Mouse (Mus musculus) embryo, embryonic 10 days (tissue): ENCODE measurements around the gene Zfp105.

ENCODE experiments used
- DNase-seq: peaks from one replicate; pipeline ENCODE4 v3.0.0-alpha.2; 2015; ENCODE audit warnings: low spot score

Gene Zfp105

GRCm38 (mm10) chr9:122922936-122923381, at the start of gene Zfp105:
Gene Zfp105, plus strand, starts transcription at chr9:122923072.
- peak; percentile 94 for DNase-seq

DNA sequence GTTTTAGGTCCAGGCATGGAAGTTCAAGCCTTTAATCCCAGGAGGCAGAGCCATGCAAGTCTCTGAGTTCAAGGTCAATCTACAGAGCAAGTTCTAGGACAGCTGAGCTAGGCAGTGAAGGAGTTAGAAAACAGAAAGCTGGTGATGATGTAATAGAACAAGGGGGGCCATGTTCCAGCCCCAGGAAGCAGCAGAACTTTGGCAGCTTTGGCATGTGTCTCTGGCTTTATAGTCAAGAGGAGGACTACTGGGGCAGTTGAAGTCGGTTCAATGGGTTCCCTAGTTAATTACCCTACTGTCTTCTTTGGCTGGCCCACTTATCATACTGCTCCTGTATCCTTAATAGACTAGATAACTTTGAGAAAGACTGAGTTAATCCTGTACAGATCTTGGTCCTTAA, 48.2 kb upstream of the Zfp105 start:
- DNase-seq = no peak

DNA sequence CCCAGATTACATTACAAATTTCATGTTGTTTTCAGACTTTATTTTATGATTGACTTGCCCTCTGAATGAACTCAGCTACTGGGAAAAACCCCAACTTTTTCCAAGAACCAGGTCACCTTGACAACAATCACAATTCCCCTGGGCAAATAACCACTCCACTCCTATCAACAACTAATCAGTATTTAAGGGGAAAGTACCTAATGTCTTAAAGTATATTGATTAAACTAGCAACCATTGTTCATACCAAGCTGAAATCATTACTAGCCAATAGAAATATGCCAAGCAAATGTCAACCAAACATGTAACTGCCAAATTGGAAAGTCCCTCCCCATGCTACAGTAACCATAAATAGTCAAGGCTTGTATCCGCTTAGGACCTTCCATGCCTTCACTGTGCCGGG, 47.7 kb upstream of the Zfp105 start:
- DNase-seq = no peak

GRCm38 (mm10) chr9:122885385-122885784, 37.5 kb upstream of the Zfp105 start, which contains the start of gene Zkscan7:
Gene Zkscan7, plus strand, starts transcription at chr9:122885685.
- no peak for DNase-seq

DNA sequence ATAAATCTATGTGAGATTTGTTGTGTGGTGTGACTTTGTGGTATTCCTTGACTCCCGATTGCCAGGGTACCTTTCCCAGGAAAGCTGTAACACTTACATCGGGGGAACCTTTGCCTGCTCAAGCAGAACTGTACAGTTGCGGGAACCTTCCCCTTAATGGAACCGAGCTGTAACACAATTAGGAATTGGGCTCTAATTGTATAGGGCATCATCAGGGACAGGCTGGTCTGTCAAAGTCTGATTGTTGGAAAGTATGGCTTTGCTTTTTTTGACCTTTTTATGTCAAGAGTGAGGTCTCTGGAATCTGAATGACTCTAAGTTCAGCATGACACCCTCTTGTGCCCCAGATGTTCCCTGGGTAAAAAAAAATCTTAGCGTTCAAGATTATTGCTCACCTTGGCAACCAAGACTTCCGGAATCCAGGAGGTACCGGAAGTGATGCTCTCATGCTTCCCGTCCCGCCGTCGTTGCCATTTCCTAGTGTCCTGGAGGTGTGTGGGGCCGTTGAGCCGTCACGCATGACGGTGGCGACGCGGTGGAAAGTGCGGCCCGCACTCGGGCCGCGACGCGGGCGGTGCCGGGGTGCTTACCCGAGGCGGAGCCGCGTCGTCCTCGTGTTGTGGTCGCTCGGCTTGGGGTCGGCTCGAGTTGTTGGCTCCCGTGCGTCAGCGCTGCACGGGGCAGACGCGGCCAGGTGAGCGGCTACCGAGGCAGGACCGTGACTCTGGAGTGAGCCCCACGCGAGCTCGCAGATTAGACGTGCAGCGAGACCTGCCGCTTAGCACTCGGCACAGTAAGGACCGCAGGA, 36.3 kb upstream of the Zfp105 start:
- DNase-seq = peak; percentile 87

- DNase-seq = no peak
These were observed 21.8 kb upstream of the Zfp105 start for GRCm38 (mm10) chr9:122901047-122901446.

- peak; percentile 94 for DNase-seq
These were observed 19.9 kb upstream of the Zfp105 start for GRCm38 (mm10) chr9:122902717-122903535.

DNA sequence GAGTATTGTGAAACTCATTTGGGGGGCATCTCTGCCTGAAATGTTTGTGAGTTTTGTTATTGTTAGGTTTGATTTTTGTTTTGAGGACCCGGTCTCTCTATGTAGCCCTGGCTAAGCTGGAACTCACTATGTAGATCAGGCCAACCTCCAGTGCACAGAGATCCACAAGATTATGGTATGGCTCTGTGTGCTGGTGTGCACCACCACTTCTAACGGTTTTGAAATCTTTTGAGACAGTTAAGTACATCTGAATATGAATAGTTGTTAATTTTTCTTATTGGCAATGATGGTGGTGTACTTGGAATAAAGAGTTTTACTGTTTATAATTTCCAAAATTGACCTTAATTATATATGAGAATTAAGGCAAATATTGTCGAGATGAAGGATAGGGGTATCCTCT, 436 bp upstream of the Zfp105 start:
- DNase-seq = no peak

- no peak for DNase-seq
These were observed 6.0 kb downstream of the Zfp105 start for GRCm38 (mm10) chr9:122928915-122929314.

- peak; percentile 95 for DNase-seq
These were observed 28.0 kb downstream of the Zfp105 start, which contains the start of the genes 1110059G10Rik and Kif15 for GRCm38 (mm10) chr9:122950643-122951475. Gene 1110059G10Rik, minus strand, starts transcription at chr9:122951000. Gene Kif15, plus strand, starts transcription at chr9:122951046.
